Mouse (Mus musculus): ENCODE data around the gene Ska2. TPM values are rescaled to one million over a fixed set of nuclear protein-coding genes. Genes with fewer than 3 reads are reported as not detected.

Gene Ska2
- polyA plus RNA-seq, 1 experiment from 2014 or later, result 61.0 TPM

MicroRNAs within 50 kb of the gene (microRNA counts, 519-probe panel; counts per million panel counts)
- 3,507 counts per million, percentile 91 among the panel's probes with 10 or more counts for microRNA mmu-miR-301a

Small RNAs within 50 kb of the gene (microRNA-seq; reads per million reads assigned to microRNA genes)
- gene Mir301, result 724 reads per million, percentile 77 among the genes with 10 or more reads in this experiment

Other genes starting within 250 kb of the Ska2 start
- 10.1 and 10.4 TPM in 2 replicates for gene Ypel2, start 115.5 kb upstream of the Ska2 start, polyA plus RNA-seq (2015; fragmentation: Nextera tagmentation; extraction: Ambion mirVana)
- gene Gdpd1, start 35.2 kb upstream of the Ska2 start, polyA plus RNA-seq (2015; fragmentation: Nextera tagmentation; extraction: Ambion mirVana), result 24.2 and 25.6 TPM in 2 replicates
- gene Smg8, start 22.5 kb upstream of the Ska2 start, polyA plus RNA-seq (2015; fragmentation: Nextera tagmentation; extraction: Ambion mirVana), result 21.2 and 22.1 TPM in 2 replicates
- 12.1 and 12.3 TPM in 2 replicates for gene Prr11, start 526 bp upstream of the Ska2 start, polyA plus RNA-seq (2015; fragmentation: Nextera tagmentation; extraction: Ambion mirVana)
- 29.1 and 33.4 TPM in 2 replicates for gene Trim37, start 17.8 kb downstream of the Ska2 start, polyA plus RNA-seq (2015; fragmentation: Nextera tagmentation; extraction: Ambion mirVana)
- 2.9 and 3.0 TPM in 2 replicates for gene Ppm1e, start 249.8 kb downstream of the Ska2 start, polyA plus RNA-seq (2015; fragmentation: Nextera tagmentation; extraction: Ambion mirVana)